Mouse (Mus musculus) limb, embryonic 14.5 days (tissue): Measurements from ENCODE around the gene Ddah1. TPM values are rescaled to one million over a fixed set of nuclear protein-coding genes. Genes with fewer than 3 reads are reported as not detected.
"Not testable (repeated sequence)": the region's sequence is repeated elsewhere in the genome, so short reads cannot be mapped to it uniquely, and the experiment has no call there.

Source experiments
- ATAC-seq: fragments of 200-750 bp; cut with Nextera tagmentation; 2 replicates; pipeline ENCODE4 v1.8.0; 2017; ENCODE audit warnings: low read depth, moderate number of reproducible peaks, moderate TSS enrichment; ENCODE audit not compliant: low FRiP score
- DNase-seq: peaks from one replicate; pipeline ENCODE4 v3.0.0-alpha.2; 2015; ENCODE audit warnings: low spot score
- H3K27ac ChIP-seq: fragments of 300-500 bp; sonication (generic); replicated peaks from 2 replicates; pipeline ENCODE4 v1.5.1; 2014; ENCODE audit warnings: low read depth, mild to moderate bottlenecking, low read length, moderate library complexity, mixed read lengths
- H3K27me3 ChIP-seq: fragments of 300-500 bp; sonication (generic); 2 replicates; pipeline ENCODE4 v1.6.1; 2014; ENCODE audit warnings: low read length, mixed read lengths; ENCODE audit not compliant: control insufficient read depth, insufficient read depth
- H3K36me3 ChIP-seq: fragments of 300-500 bp; sonication (generic); 2 replicates; pipeline ENCODE4 v1.6.1; 2014; ENCODE audit warnings: mild to moderate bottlenecking, low read length, moderate library complexity, mixed read lengths; ENCODE audit not compliant: control insufficient read depth, insufficient read depth
- H3K4me1 ChIP-seq: fragments of 300-500 bp; sonication (generic); 2 replicates; pipeline ENCODE4 v1.6.1; 2014; ENCODE audit warnings: antibody characterized with exemption, low read length, mixed read lengths; ENCODE audit not compliant: control insufficient read depth, insufficient read depth
- H3K4me2 ChIP-seq: fragments of 300-500 bp; sonication (generic); replicated peaks from 2 replicates; pipeline ENCODE4 v1.6.1; 2014; ENCODE audit warnings: low read depth, mild to moderate bottlenecking, low read length, moderate library complexity; ENCODE audit not compliant: severe bottlenecking
- H3K4me3 ChIP-seq: fragments of 300-500 bp; sonication (generic); replicated peaks from 2 replicates; pipeline ENCODE4 v1.5.1; 2014; ENCODE audit warnings: low read length
- H3K9ac ChIP-seq: fragments of 300-500 bp; sonication (generic); 2 replicates; pipeline ENCODE4 v1.6.1; 2014; ENCODE audit warnings: mild to moderate bottlenecking, low read depth, low read length, moderate library complexity; ENCODE audit not compliant: severe bottlenecking
- H3K9me3 ChIP-seq: fragments of 300-500 bp; sonication (generic); 2 replicates; pipeline ENCODE4 v1.6.1; 2016; ENCODE audit warnings: low read length; ENCODE audit not compliant: control insufficient read depth
- POLR2A ChIP-seq: fragments of 200-500 bp; IDR thresholded peaks from 2 replicates; pipeline ENCODE4 v1.8.0; 2012; ENCODE audit warnings: inconsistent platforms, mild to moderate bottlenecking, moderate library complexity, borderline replicate concordance; ENCODE audit not compliant: insufficient read depth, insufficient read length; ENCODE audit errors: extremely low read depth
- WGBS: fragments of 180-500 bp; shearing (Covaris S2); extraction: QIAGEN DNeasy Blood & Tissue Kit; methylation state at CpG from one replicate; pipeline ENCODE4 v1.1.7; 2014; 5-methylcytosine and 5-hydroxymethylcytosine counted together
- polyA plus RNA-seq, 2 experiments: library from polyadenylated mRNA; depleted of rRNA in 1 of 2; stranded (reverse) in 1 of 2; unstranded in 1 of 2; fragments of >200 nt; fragmentation: Nextera tagmentation in 1 of 2; extraction: Ambion mirVana in 1 of 2; gene quantifications; 2 replicates each; pipeline versions ENCODE4 v1.2.1 to v1.2.3; 2012 to 2014

Gene Ddah1
- polyA plus RNA-seq, 2 experiments = 32.2 to 48.2 TPM

DNA sequence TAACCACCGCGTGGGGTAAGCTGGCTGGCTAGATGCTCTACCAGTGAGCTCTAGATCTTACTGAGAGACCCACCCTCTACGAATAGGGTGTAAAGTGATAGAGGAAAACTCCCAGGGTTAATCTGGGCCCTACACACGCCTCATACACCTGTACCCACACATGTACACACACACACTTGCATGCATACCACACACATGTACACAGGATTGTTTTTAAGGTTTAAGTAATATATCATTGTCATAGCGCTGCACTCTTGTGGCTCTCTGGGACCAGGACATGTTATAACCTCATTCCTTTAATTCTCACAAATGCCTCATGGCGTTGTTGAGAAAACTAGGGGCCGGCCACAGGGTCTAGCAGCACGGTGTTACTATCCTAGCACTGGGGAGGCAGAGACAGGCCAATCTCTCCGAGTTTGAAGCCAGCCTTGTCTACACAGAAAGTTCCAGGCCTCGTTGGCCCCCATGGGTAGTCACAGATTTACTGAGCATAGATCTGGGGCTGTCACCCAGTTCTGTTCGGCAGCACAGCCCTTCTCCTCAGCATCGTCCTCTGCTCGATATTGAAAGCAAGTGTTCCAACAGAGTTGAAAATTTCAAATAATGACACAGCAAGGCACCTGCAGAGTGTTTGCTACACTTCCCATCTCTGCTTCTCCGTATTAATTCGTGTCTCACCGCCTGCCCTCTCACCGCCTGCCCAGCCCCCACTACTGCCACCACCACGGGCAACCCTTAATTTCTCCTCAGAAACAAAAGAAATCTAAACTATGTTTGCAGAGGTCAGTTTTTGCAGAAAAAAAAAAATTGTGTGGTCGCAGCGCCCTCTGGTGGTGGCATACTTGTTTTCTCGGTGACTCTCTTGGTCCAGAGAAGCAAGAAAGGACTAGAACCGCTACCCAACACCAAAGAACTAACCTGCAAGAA is 146.6 kb downstream of the Ddah1 start:
- ATAC-seq (peak; percentile 34; the same call in 1 of the 2 replicates), DNase-seq (peak; percentile 87)
- no peak for TF ChIP-seq POLR2A
- 47% methylated on average over 22 of the region's 22 CpGs for WGBS
- H3K4me2 ChIP-seq = peak overlapping the region; percentile 37
- peak overlapping the region; percentile 22 for H3K4me3 ChIP-seq
- H3K36me3 ChIP-seq = no peaks in the 10 kb centered on the region
- H3K27me3 ChIP-seq = no peaks in the 10 kb centered on the region
- 0 out of 2 replicates have a peak, but pooled peaks cover 3% of the 10 kb centered on the region for H3K4me1 ChIP-seq
- no peak overlapping the region for H3K27ac ChIP-seq
- H3K9me3 ChIP-seq = no peaks in the 10 kb centered on the region
- no peak overlapping the region for H3K9ac ChIP-seq

DNA sequence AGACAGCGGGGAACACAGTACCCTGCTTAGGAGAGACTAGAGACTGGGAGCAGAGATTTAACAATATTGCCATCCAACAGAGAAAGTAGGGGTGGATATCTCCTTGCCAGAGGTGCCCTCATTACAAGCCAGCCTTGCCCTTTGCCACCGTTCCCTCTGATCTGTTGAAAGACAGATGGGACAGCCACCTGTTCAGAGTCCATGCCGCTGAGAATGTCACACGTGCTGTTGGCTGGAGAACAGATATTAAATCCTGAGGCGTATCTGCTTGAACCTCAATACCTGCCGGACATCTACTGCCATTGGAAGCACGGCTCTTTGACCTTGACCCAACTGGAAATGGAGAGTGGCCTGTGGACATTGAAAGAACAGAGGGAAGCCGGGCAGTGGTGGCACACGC is 148.1 kb downstream of the Ddah1 start:
- no peaks in the 10 kb centered on the region for H3K9me3 ChIP-seq
- no peaks in the 10 kb centered on the region for H3K36me3 ChIP-seq
- WGBS = 90% methylated on average over 9 of the region's 9 CpGs
- ATAC-seq = no peak
- no peak for DNase-seq
- H3K4me2 ChIP-seq = no peak overlapping the region
- H3K4me3 ChIP-seq = no peak overlapping the region
- no peaks in the 10 kb centered on the region for H3K27me3 ChIP-seq
- H3K27ac ChIP-seq = no peak overlapping the region
- no peak for TF ChIP-seq POLR2A
- 0 out of 2 replicates have a peak, but pooled peaks cover 3% of the 10 kb centered on the region for H3K4me1 ChIP-seq
- H3K9ac ChIP-seq = no peak overlapping the region

DNA sequence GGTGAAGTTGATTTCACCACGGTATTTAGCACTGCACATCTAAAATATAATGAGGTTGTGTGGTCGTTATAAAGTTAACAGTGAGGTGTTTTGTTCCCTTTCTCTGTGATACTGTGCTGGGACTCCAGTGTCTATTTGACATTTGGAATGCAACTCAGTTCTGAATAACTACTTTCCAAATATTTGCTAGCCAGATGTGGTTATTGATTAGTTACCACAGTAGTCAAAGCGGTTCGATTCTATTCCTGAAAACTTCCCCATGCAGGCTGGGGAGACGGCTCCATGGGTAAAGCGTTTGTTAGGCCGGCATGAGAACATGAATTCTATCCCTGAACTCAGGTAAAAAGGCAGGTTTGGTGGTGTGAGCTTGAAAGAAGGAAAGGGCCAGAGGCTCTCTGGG is 154.0 kb downstream of the Ddah1 start:
- ATAC-seq = no peak

DNA sequence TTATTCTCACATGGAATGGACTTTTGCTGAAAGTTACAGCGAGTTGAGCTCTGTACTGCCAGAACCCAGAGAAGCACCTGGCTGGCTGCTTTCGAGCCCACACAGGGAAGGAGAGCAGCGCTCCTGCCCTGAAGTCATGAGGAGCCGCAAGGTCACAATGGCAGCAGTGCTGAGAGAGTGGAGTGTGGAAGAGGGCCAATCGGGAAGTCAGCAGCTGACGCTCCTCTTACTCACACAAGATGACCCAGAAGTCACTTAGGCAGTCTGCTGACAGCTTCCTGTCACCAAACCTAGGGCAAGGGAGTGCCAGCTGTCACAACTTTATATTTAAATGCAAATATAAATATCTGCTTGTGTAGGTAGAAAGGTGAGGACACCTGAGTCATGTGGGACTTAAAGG is 154.8 kb downstream of the Ddah1 start:
- Histone ChIP-seq H3K4me2 (no peak overlapping the region), H3K4me3 (no peak overlapping the region), H3K36me3 (no peaks in the 10 kb centered on the region), H3K9ac (no peak overlapping the region), H3K27ac (no peak overlapping the region), H3K9me3 (0 out of 2 replicates have a peak, but pooled peaks cover 3% of the 10 kb centered on the region), H3K4me1 (no peaks in the 10 kb centered on the region), H3K27me3 (no peaks in the 10 kb centered on the region)
- no peak for TF ChIP-seq POLR2A
- 78% methylated on average over 6 of the region's 6 CpGs for WGBS
- DNase-seq = no peak
- ATAC-seq = no peak

More for the DNA sequence above, 154.0 kb downstream of the Ddah1 start:
- Histone ChIP-seq H3K36me3 (no peaks in the 10 kb centered on the region), H3K27me3 (no peaks in the 10 kb centered on the region), H3K9me3 (no peaks in the 10 kb centered on the region), H3K4me3 (no peak overlapping the region), H3K4me2 (no peak overlapping the region), H3K4me1 (no peaks in the 10 kb centered on the region), H3K9ac (no peak overlapping the region), H3K27ac (no peak overlapping the region)
- no peak for DNase-seq
- no peak for TF ChIP-seq POLR2A
- 73% methylated on average over 7 of the region's 7 CpGs for WGBS

- not testable (repeated sequence) for ATAC-seq, H3K9ac ChIP-seq
- WGBS = 77% methylated on average over 7 of the region's 7 CpGs
Measured at GRCm38 (mm10) chr3:145913942-145914341, 155.5 kb downstream of the Ddah1 start.

More at GRCm38 (mm10) chr3:145913942-145914341, 155.5 kb downstream of the Ddah1 start:
- not testable (repeated sequence) for H3K4me1 ChIP-seq, H3K4me2 ChIP-seq, H3K9me3 ChIP-seq, H3K36me3 ChIP-seq, DNase-seq, H3K27ac ChIP-seq, H3K4me3 ChIP-seq, H3K27me3 ChIP-seq
